Mouse (Mus musculus) cortical plate, adult 2 months (tissue): Measurements from ENCODE around the gene Gtf2a1l.

Source experiments
- CTCF ChIP-seq: fragments of 200-500 bp; IDR thresholded peaks from 2 replicates; pipeline ENCODE4 v1.5.1; 2011; ENCODE audit warnings: mild to moderate bottlenecking, control low read depth, low read length; ENCODE audit not compliant: insufficient read depth; ENCODE audit errors: extremely low read depth
- POLR2A ChIP-seq: fragments of 200-500 bp; IDR thresholded peaks from 2 replicates; pipeline ENCODE4 v1.6.1; 2011; ENCODE audit warnings: mild to moderate bottlenecking, low read length, control low read depth; ENCODE audit not compliant: insufficient read depth; ENCODE audit errors: extremely low read depth

DNA sequence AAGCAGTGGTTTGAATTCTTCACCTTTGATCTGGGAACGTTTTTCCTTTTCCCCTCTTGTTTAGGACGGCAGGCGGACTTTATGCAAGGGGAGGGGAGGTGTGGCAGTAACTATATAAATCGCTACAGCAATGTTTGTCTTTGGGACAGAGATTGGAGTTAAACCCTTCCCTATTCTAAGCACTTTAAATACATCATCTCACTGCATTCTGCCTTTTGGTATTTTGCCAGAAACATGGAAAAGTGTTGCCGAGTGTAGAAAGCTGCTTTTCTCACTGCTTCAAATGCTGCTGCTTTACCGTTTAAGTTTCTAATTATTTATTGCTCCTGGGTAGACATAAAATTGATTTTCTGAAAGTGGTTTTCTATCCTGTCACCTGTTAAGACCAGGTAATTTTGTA is 33.9 kb downstream of the Gtf2a1l start:
- TF ChIP-seq POLR2A, result no peak
- no peak for TF ChIP-seq CTCF
